Mouse (Mus musculus) neural tube, embryonic 14.5 days (tissue): Measurements from ENCODE around the gene Trim31. TPM values are rescaled to one million over a fixed set of nuclear protein-coding genes. Genes with fewer than 3 reads are reported as not detected.

Experiments used
- ATAC-seq: fragments of 200-750 bp; cut with Nextera tagmentation; 2 replicates; pipeline ENCODE4 v1.8.0; 2017; ENCODE audit warnings: low read depth, mild to moderate bottlenecking, moderate TSS enrichment, moderate library complexity
- H3K27ac ChIP-seq: fragments of 300-500 bp; sonication (generic); 2 replicates; pipeline ENCODE4 v1.5.1; 2014; ENCODE audit warnings: low read depth, mild to moderate bottlenecking, control low read depth, low read length, moderate library complexity, mixed read lengths
- H3K27me3 ChIP-seq: fragments of 300-500 bp; sonication (generic); 2 replicates; pipeline ENCODE4 v1.6.1; 2014; ENCODE audit warnings: low read length; ENCODE audit not compliant: control insufficient read depth, insufficient read depth
- H3K36me3 ChIP-seq: fragments of 300-500 bp; sonication (generic); 2 replicates; pipeline ENCODE4 v1.6.1; 2014; ENCODE audit warnings: low read length, mixed read lengths; ENCODE audit not compliant: control insufficient read depth, insufficient read depth
- H3K4me1 ChIP-seq: fragments of 300-500 bp; sonication (generic); 2 replicates; pipeline ENCODE4 v1.6.1; 2014; ENCODE audit warnings: low read length; ENCODE audit not compliant: control insufficient read depth, insufficient read depth
- H3K4me2 ChIP-seq: fragments of 300-500 bp; sonication (generic); 2 replicates; pipeline ENCODE4 v1.6.1; 2014; ENCODE audit warnings: mild to moderate bottlenecking, low read depth, low read length, control low read depth
- H3K4me3 ChIP-seq: fragments of 300-500 bp; sonication (generic); 2 replicates; pipeline ENCODE4 v1.5.1; 2014; ENCODE audit warnings: low read depth, low read length, control low read depth, mixed read lengths
- H3K9ac ChIP-seq: fragments of 300-500 bp; sonication (generic); replicated peaks from 2 replicates; pipeline ENCODE4 v1.6.1; 2014; ENCODE audit warnings: low read depth, mild to moderate bottlenecking, control low read depth, low read length, mixed read lengths
- H3K9me3 ChIP-seq: fragments of 300-500 bp; sonication (generic); 2 replicates; pipeline ENCODE4 v1.6.1; 2016; ENCODE audit warnings: low read length; ENCODE audit not compliant: control insufficient read depth
- WGBS: fragments of 180-500 bp; shearing (Covaris S2); extraction: QIAGEN DNeasy Blood & Tissue Kit; methylation state at CpG from one replicate; pipeline ENCODE4 v1.1.7; 2014; 5-methylcytosine and 5-hydroxymethylcytosine counted together
- polyA plus RNA-seq: library from polyadenylated mRNA; unstranded; fragments of >200 nt; fragmentation: Nextera tagmentation; extraction: Ambion mirVana; gene quantifications from 2 replicates; pipeline ENCODE4 v1.2.1, GENCODE M21; 2014

Trim31 gene
- polyA plus RNA-seq, 1 experiment from 2014 or later, result not detected

DNA sequence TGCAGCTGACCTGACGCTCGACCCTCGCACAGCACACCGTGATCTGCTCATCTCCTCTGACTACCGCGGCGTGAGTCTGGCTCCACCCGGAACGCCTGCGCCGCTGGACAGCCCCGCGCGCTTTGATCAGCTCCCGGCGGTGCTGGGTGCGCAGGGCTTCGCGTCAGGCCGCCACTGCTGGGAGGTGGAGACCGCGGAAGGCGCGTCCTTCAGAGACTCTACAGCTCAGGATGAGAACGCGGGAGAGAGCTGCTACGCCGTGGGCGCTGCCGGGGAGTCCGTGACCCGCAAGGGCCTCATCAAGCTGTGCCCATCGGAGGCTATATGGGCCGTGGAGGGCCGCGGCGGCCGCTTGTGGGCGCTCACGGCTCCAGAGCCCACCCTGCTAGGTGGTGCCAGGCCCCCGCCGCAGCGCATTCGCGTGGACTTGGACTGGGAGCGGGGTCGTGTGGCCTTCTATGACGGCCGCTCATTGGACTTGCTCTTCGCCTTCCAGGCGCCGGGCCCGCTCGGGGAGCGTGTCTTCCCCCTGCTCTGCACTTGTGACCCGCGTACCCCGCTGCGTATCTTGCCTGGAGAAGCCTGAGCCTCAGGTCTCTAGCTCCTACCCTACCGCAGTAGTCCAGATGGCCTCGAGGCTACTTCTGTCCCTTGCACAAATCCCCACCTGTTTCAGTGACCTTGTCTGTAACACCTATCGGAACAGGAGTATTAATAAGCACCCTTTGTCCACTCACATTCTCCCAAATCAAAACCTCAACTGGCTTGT is 49.3 kb downstream of the Trim31 start:
- H3K27me3 ChIP-seq, result peaks cover 19% of the 10 kb centered on the region
- H3K9me3 ChIP-seq, result no peaks in the 10 kb centered on the region
- peak overlapping the region; percentile 78 for H3K27ac ChIP-seq
- peak overlapping the region; percentile 94 for H3K4me2 ChIP-seq
- H3K36me3 ChIP-seq, result peaks cover 6% of the 10 kb centered on the region; the same call in 1 of the 2 replicates
- peak overlapping the region; percentile 81 for H3K9ac ChIP-seq
- peaks cover 16% of the 10 kb centered on the region; the same call in 1 of the 2 replicates for H3K4me1 ChIP-seq
- peak; percentile 54 for ATAC-seq
- 2% methylated on average over 62 of the region's 62 CpGs for WGBS
- peak overlapping the region; percentile 53 for H3K4me3 ChIP-seq

DNA sequence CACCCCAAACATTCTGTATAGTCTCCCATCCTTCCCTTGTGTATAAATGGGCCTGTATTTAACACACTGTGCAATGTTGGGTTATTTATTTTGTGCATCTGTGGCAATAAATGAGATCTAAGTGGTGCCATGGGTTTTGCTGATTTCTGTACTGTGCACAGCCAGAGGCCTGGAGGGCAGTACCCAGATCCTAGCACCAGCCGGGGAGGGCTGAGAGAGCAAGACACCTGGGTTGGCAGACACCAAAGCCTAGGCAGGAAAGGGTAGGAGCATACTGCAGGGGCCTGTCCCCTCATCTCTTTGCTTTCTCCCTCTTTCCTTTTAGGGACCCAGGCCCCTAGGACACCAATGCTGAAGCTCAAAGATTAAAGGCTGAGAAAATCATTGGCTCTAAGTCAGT is 50.4 kb downstream of the Trim31 start:
- Histone ChIP-seq H3K4me3 (no peak overlapping the region), H3K36me3 (peaks cover 6% of the 10 kb centered on the region; the same call in 1 of the 2 replicates), H3K4me2 (no peak overlapping the region), H3K27me3 (peaks cover 8% of the 10 kb centered on the region; the same call in 1 of the 2 replicates), H3K9me3 (no peaks in the 10 kb centered on the region), H3K27ac (no peak overlapping the region), H3K4me1 (peaks cover 16% of the 10 kb centered on the region; the same call in 1 of the 2 replicates), H3K9ac (no peak overlapping the region)
- 74% methylated on average over 1 of the region's 1 CpGs for WGBS
- ATAC-seq, result no peak

DNA sequence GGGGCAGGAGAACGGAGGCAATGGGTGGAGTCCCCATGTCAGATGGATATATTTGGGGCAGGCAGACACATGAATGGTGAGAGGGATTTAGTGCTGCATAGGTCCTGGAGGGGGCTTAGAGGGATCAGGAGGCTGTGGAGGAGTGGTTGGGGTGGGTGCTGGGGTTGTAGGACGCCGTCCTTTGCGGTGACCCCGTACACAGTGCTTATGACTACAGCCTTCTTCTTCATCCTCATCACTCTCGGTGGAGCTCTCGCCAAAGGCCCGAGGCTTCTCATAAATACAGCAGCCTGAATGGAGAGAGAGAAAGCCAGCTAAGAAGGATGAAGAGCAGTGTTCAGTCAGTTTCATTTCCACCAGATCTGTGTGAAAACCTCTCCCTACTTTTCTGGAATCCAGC is 51.3 kb downstream of the Trim31 start:
- WGBS, result 93% methylated on average over 8 of the region's 8 CpGs
- no peaks in the 10 kb centered on the region for H3K9me3 ChIP-seq
- H3K4me2 ChIP-seq, result no peak overlapping the region
- ATAC-seq, result no peak
- peaks cover 16% of the 10 kb centered on the region; the same call in 1 of the 2 replicates for H3K4me1 ChIP-seq
- H3K27ac ChIP-seq, result no peak overlapping the region
- peaks cover 4% of the 10 kb centered on the region; the same call in 1 of the 2 replicates for H3K27me3 ChIP-seq
- H3K4me3 ChIP-seq, result no peak overlapping the region
- no peak overlapping the region for H3K9ac ChIP-seq
- peaks cover 6% of the 10 kb centered on the region; the same call in 1 of the 2 replicates for H3K36me3 ChIP-seq

DNA sequence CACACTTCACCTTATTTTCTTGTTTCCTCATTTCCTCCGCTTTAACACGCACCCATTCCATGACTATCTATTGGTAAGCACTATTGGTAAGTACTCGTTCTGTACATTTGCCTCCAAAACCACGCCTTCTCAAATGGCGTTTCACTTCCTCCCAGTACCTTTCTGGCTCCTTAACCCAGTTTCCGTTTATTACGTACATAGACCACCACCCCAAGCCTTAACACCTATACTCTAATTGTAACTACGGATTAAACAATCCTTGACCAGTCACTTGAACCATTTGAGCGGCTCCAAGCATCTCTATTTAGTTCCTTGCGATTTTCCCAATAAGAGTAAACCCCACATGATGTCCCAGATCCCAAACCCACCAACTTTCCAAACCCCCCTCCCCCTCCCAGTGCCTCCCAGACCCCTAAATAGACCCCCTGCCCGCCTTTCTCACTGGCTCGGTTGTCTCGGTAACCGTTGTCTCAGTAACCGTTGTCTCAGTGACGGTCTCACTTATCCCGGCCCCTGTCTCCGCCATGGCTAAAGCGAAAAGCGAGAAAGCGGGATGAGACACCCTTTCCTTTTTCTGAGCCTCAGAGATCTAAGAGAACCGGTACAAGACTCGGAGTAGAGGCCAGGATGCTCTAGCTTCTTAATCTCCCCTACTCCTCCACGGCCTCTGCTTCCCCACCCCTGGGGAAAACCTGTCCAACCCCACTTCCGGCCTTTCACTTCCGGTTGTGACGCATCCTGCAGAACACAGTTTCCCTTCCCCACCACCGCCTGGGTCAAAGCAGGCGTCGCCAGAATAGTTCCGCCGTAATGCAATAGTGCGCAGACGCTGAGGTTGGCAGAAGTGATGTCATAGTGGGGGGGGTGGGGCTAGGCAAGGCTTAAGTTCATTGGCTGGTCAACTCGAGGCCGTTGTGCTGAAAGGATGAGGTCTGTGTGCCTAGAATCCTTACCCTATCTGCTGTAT is 53.3 kb downstream of the Trim31 start, which contains the start of gene Ppp1r11:
Gene Ppp1r11 (minus strand): TSS at position 761 of the 967 bp plus-strand sequence.
- no peaks in the 10 kb centered on the region for H3K27me3 ChIP-seq
- H3K36me3 ChIP-seq, result peaks cover 6% of the 10 kb centered on the region
- 2% methylated on average over 36 of the region's 36 CpGs for WGBS
- ATAC-seq, result peak; percentile 96
- H3K4me1 ChIP-seq, result peaks cover 13% of the 10 kb centered on the region; the same call in 1 of the 2 replicates
- H3K27ac ChIP-seq, result peak within 1 kb of the TSS; percentile 89
- peak within 1 kb of the TSS; percentile 81 for H3K4me2 ChIP-seq
- H3K9me3 ChIP-seq, result no peaks in the 10 kb centered on the region
- peak within 1 kb of the TSS; percentile 67 for H3K9ac ChIP-seq
- H3K4me3 ChIP-seq, result peak within 1 kb of the TSS; percentile 68

DNA sequence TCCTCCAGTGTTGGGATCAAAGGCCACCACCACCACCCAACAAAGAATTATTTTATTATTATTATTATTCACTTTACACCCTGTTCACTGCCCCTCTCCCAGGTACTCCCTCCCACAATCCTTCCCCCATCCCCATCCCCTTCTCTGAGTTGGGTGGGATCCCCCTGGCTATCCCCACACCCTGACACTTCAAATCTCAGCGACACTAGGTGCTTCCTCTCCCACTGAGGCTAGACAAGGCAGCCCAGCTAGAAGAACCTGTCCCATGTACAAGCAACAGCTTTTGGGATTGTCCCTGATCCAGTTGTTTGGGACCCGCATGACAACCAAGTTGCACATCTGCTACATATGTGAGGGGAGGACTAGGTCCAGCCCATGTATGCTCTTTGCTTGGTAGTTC is 54.7 kb downstream of the Trim31 start:
- no peak overlapping the region for H3K27ac ChIP-seq
- no peaks in the 10 kb centered on the region for H3K27me3 ChIP-seq
- no peak overlapping the region for H3K9ac ChIP-seq
- H3K4me2 ChIP-seq, result no peak overlapping the region
- peaks cover 6% of the 10 kb centered on the region for H3K36me3 ChIP-seq
- peaks cover 12% of the 10 kb centered on the region; the same call in 1 of the 2 replicates for H3K4me1 ChIP-seq
- no peaks in the 10 kb centered on the region for H3K9me3 ChIP-seq
- no peak for ATAC-seq
- no peak overlapping the region for H3K4me3 ChIP-seq
- WGBS, result 89% methylated on average over 2 of the region's 2 CpGs

DNA sequence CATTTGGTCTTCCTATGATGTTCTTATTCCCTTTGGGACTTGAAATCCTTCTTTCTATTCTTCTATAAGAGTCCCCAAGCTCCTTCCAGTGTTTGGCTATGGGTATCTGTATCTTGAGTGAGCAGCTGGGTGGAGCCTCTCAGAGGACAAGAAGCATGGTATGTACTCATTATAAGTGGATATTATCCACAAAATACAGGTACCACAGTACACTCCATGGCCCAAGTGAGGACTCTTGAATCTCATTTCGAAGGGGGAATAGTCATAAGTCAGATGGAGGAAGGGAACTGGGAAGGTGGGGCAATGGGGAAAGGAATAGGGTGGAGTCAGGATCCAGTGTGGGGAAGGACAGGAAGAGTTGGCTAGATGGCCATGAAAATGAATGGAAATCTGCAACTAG is 55.1 kb downstream of the Trim31 start:
- no peak overlapping the region for H3K4me2 ChIP-seq
- 95% methylated on average over 1 of the region's 1 CpGs for WGBS
- H3K9me3 ChIP-seq, result no peaks in the 10 kb centered on the region
- H3K4me1 ChIP-seq, result peaks cover 13% of the 10 kb centered on the region; the same call in 1 of the 2 replicates
- H3K27me3 ChIP-seq, result no peaks in the 10 kb centered on the region
- H3K4me3 ChIP-seq, result no peak overlapping the region
- ATAC-seq, result no peak
- H3K9ac ChIP-seq, result no peak overlapping the region
- no peak overlapping the region for H3K27ac ChIP-seq
- peaks cover 6% of the 10 kb centered on the region for H3K36me3 ChIP-seq

DNA sequence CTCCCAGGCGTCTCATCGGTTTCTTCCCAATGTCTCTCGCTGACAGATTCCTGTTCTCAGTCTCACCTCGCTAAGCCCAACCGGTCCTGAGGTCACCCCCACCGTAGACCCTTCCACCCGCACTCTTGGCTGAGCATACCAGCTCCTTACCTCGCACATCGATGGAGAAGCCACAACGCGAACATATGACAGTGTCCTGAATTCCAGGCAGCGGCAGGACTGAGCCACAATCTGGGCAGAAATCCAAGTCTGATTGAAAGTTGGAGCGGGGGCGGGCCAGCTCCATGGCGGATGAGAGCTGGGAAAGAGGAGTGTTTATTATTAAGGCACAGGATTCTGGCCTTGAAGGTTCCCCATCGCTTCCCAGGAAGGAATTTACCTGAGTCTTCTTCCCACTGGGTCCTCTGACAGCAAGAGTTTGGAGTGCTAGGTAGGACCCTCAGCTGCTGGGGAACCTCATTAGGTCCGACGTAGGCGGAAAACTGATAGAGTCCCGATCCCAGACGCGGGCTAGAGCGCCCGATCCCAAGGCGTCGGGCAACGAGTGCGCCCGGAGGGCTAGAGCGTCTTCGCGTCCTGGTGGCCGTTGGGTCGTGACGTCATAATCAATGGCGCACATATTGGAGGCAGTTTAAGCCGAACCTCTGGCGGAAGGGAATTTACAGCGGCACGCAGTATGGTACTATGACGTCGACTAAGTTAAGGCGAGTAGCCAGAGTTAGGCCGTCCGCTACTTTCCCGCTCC is 60.3 kb downstream of the Trim31 start, which contains the start of the genes Znrd1 and Znrd1as:
Gene Znrd1 (minus strand): TSS at position 561 of the 745 bp plus-strand sequence.
Gene Znrd1as (plus strand): TSS at position 594 of the 745 bp plus-strand sequence.
- peak within 1 kb of the TSS; percentile 75 for H3K4me2 ChIP-seq
- peak; percentile 98 for ATAC-seq
- under 1% methylated on average over 46 of the region's 46 CpGs for WGBS

DNA sequence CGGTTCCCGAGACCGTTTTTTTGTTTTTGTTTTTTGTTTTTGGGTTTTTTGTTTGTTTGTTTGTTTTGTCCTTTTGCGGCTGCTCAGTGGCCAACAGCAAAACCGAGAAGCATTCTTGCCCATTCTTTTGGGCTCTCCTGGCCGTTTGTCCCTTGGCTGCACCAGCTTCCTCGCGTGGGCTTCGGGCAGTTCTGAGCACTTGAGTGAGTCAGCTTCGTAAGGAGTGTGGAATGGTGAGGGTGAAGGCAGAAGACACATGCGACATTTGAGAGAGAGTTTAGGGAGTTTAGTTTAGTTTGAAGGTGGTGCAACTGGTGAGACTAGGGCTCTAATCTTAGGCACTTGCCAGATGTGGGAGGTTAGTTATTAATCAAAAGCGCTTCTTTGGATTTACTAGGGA is 61.0 kb downstream of the Trim31 start:
- Histone ChIP-seq H3K4me2 (peak overlapping the region; percentile 75), H3K4me1 (peaks cover 12% of the 10 kb centered on the region; the same call in 1 of the 2 replicates), H3K27ac (peak overlapping the region; percentile 75; the same call in 1 of the 2 replicates), H3K36me3 (no peaks in the 10 kb centered on the region; the same call in 1 of the 2 replicates), H3K9me3 (no peaks in the 10 kb centered on the region), H3K27me3 (no peaks in the 10 kb centered on the region), H3K4me3 (peak overlapping the region; percentile 65), H3K9ac (peak overlapping the region; percentile 68)
- ATAC-seq, result peak; percentile 10; the same call in 1 of the 2 replicates
- WGBS, result 13% methylated on average over 12 of the region's 12 CpGs

More for the DNA sequence above, 60.3 kb downstream of the Trim31 start, which contains the start of the genes Znrd1 and Znrd1as:
- Histone ChIP-seq H3K9ac (peak within 1 kb of the TSS; percentile 68), H3K36me3 (no peaks in the 10 kb centered on the region; the same call in 1 of the 2 replicates), H3K4me3 (peak within 1 kb of the TSS; percentile 65), H3K27me3 (no peaks in the 10 kb centered on the region), H3K27ac (peak within 1 kb of the TSS; percentile 75), H3K9me3 (no peaks in the 10 kb centered on the region), H3K4me1 (peaks cover 12% of the 10 kb centered on the region; the same call in 1 of the 2 replicates)
